Mouse (Mus musculus) ES-Bruce4 (cell line): ENCODE results near the gene Abcc1.

ENCODE experiments used
- CTCF ChIP-seq: IDR thresholded peaks from one replicate; pipeline ENCODE4 v1.8.1; 2011; ENCODE audit warnings: low read depth, low read length
- EP300 ChIP-seq: IDR thresholded peaks from 2 replicates; pipeline ENCODE4 v1.6.1; 2011; ENCODE audit warnings: low read depth, low read length; ENCODE audit not compliant: insufficient read depth
- POLR2A ChIP-seq: IDR thresholded peaks from one replicate; pipeline ENCODE4 v1.8.1; 2011; ENCODE audit warnings: low read length; ENCODE audit not compliant: insufficient read depth

DNA sequence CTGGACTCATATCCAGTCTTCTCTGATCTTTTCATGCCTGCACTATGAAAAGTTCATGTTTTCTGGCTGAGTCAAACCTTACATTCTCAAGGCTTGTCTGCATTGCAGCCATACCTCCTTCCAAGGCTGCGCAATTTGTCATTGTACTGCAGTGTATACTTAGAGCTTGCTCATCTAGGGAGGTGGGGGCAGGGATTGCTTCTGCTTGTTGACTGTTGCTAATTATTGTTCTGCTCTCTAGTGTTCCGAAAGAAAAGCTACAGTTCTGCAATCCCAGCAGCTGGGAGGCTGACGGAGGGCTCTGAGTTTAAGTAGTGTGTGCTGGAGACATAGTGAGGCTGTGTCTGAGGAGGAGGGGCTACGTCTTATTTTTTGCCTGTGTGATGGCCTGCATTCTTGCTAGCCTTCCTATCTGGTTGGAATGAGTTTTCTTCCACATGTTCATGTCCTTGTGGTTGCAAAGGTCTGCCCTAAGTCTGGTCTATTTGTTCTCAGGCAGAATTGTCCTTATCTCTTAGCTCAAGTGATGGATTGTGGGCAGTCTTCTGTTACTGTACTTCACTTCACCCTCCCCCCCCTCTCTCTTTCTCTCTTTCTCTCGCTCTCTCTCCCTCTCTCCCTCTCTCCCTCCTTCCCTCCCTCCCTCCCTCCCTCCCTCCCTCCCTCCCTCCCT lies 90.2 kb downstream of the Abcc1 start:
- TF ChIP-seq POLR2A (no peak), CTCF (no peak), EP300 (no peak)
